In genomic region chr4:130306796-130307630, GRCm38 (mm10) we compare ENCODE assay signal across 9 mouse cellular contexts. TPM values are rescaled to one million over a fixed set of nuclear protein-coding genes. Genes with fewer than 3 reads are reported as not detected.
DNase-seq lines count a peak whose midpoint lies in the region; ATAC-seq and TF ChIP-seq lines count a peak whose summit lies in the region.
"Had no signal": no experiment of that assay in that cellular context is flagged by ENCODE, and none has a peak within 500 bp of the region (broad histone marks: within the 10 kb centered on the region; RNA-seq: fewer than 3 reads in every experiment).

No protein-coding gene starts in this region.

- H3K9me3 ChIP-seq in ES-Bruce4 (replicated peaks; ENCODE audit: control insufficient read depth, insufficient read depth, low read length, poor library complexity, severe bottlenecking): no peaks in the 10 kb centered on the region
- H3K9me3 ChIP-seq in hindbrain, postnatal 0 days (ENCODE audit: low read length): no peaks in the 10 kb centered on the region
- H3K9me3 ChIP-seq: lung, embryonic 15.5 days had no signal

- DNase-seq in adrenal gland, postnatal 10 days: peak; percentile 77
- peak; percentile 53 for DNase-seq in gastrocnemius, postnatal 10 days
- DNase-seq in hindbrain, postnatal 0 days (ENCODE audit: low spot score): no peak
- peak; percentile 25 for DNase-seq in lung, postnatal 10 days
- no peak for DNase-seq in thymus, postnatal 25 days
- no peak for DNase-seq in Muller cell, postnatal 12 days (ENCODE audit: inconsistent ontology term)

- 72% methylated on average over 10 of the region's 10 CpGs for WGBS in hindbrain, postnatal 0 days

- peaks cover 9% of the 10 kb centered on the region for H3K36me3 ChIP-seq in ES-Bruce4 (ENCODE audit: control insufficient read depth, insufficient read depth, low read length, poor library complexity, severe bottlenecking)
- no peaks in the 10 kb centered on the region for H3K36me3 ChIP-seq in hindbrain, postnatal 0 days (ENCODE audit: insufficient read depth, low read length)
- H3K36me3 ChIP-seq: lung, embryonic 15.5 days had no signal

- peak overlapping the region; percentile 61 for H3K27ac ChIP-seq in ES-Bruce4 (ENCODE audit: insufficient read depth, low read length)
- H3K27ac ChIP-seq in hindbrain, postnatal 0 days: no peak overlapping the region
- H3K27ac ChIP-seq: lung, embryonic 15.5 days had no signal

- H3K9ac ChIP-seq in ES-Bruce4 (ENCODE audit: low read depth, poor library complexity, severe bottlenecking): peak overlapping the region; percentile 64
- H3K9ac ChIP-seq in hindbrain, postnatal 0 days (replicated peaks; ENCODE audit: low read length): no peak overlapping the region

- H3K4me1 ChIP-seq in ES-Bruce4 (ENCODE audit: control insufficient read depth, insufficient read depth, low read length): peaks cover 13% of the 10 kb centered on the region
- peaks cover 14% of the 10 kb centered on the region; the same call in 1 of the 2 replicates for H3K4me1 ChIP-seq in hindbrain, postnatal 0 days (ENCODE audit: insufficient read depth, low read length)

- ATAC-seq in hindbrain, postnatal 0 days: no peak
- no peak for ATAC-seq in megakaryocyte, adult 5-6 weeks (ENCODE audit: poor library complexity, severe bottlenecking)

- no peak for TF ChIP-seq POLR2A in ES-Bruce4 (IDR thresholded peaks at IDR 0.05; ENCODE audit: insufficient read depth, low read length)

- H3K27me3 ChIP-seq in ES-Bruce4 (ENCODE audit: control insufficient read depth, insufficient read depth, low read length, poor library complexity, severe bottlenecking): no peaks in the 10 kb centered on the region
- H3K27me3 ChIP-seq in hindbrain, postnatal 0 days (ENCODE audit: insufficient read depth, low read length): no peaks in the 10 kb centered on the region

- peak overlapping the region; percentile 93 for H3K4me2 ChIP-seq in hindbrain, postnatal 0 days (ENCODE audit: low read depth, low read length)

- TF ChIP-seq CTCF in ES-Bruce4 (IDR thresholded peaks at IDR 0.05; ENCODE audit: low read depth, low read length): no peak
- TF ChIP-seq CTCF in hindbrain, postnatal 0 days (IDR thresholded peaks at IDR 0.05; ENCODE audit: low read depth): no peak

- peak overlapping the region; percentile 36 for H3K4me3 ChIP-seq in ES-Bruce4 (ENCODE audit: low read depth, low read length)
- peak overlapping the region; percentile 56; the same call in 1 of the 2 replicates for H3K4me3 ChIP-seq in hindbrain, postnatal 0 days (ENCODE audit: low read length)

- TF ChIP-seq EP300 in ES-Bruce4 (IDR thresholded peaks at IDR 0.05; ENCODE audit: insufficient read depth, low read depth, low read length): 0 out of 2 replicates have a peak, but pooled peaks have one; percentile 39

RNA-seq across cellular contexts. Expression of gene Fabp3, which starts 1.4 kb away (rescaled TPM):
- polyA plus RNA-seq in ES-Bruce4 (2011; ENCODE audit: insufficient read depth, insufficient read length, low read depth, missing spikeins): 803 and 870 TPM in 2 replicates
- 100 to 1,000 TPM; 110 to 422 TPM for total RNA-seq in adrenal gland, postnatal 10 days (2021)
- total RNA-seq in gastrocnemius, postnatal 10 days (2021): 100 to 1,000 TPM; 465 to 601 TPM
- total RNA-seq in hindbrain, postnatal 0 days (2014; rRNA removed): 122 and 131 TPM in 2 replicates
- 392 and 410 TPM in 2 replicates for polyA plus RNA-seq in hindbrain, postnatal 0 days (2015; fragmentation: Nextera tagmentation; extraction: Ambion mirVana)
- not detected in 2 replicates for total RNA-seq in megakaryocyte, adult 5-6 weeks (2015)
- 0.28 and 0.33 TPM in 2 replicates for total RNA-seq in megakaryocyte, adult 5-6 weeks (2017)

RNA-seq across cellular contexts. Expression of gene Gm10570, which starts 1.5 kb away (rescaled TPM):
- not detected in 2 replicates for polyA plus RNA-seq in ES-Bruce4 (2011; ENCODE audit: insufficient read depth, insufficient read length, low read depth, missing spikeins)
- 1 to 10 TPM in 1 of 2 experiments, not detected in 1; 1.3 TPM for total RNA-seq in adrenal gland, postnatal 10 days (2021)
- total RNA-seq in gastrocnemius, postnatal 10 days (2021): not detected
- total RNA-seq in hindbrain, postnatal 0 days (2014; rRNA removed): 4.5 and 6.8 TPM in 2 replicates
- polyA plus RNA-seq in hindbrain, postnatal 0 days (2015; fragmentation: Nextera tagmentation; extraction: Ambion mirVana): 1.3 and 1.7 TPM in 2 replicates
- not detected in 2 replicates for total RNA-seq in megakaryocyte, adult 5-6 weeks (2015)
- total RNA-seq in megakaryocyte, adult 5-6 weeks (2017): not detected in 2 replicates
- polyA plus RNA-seq: lung, embryonic 15.5 days had no signal

RNA-seq across cellular contexts. Expression of gene Serinc2, which starts 28.0 kb away (rescaled TPM):
- 12.9 and 15.2 TPM in 2 replicates for polyA plus RNA-seq in ES-Bruce4 (2011; ENCODE audit: insufficient read depth, insufficient read length, low read depth, missing spikeins)
- total RNA-seq in adrenal gland, postnatal 10 days (2021): 1 to 10 TPM; 2.9 to 5.1 TPM
- total RNA-seq in gastrocnemius, postnatal 10 days (2021): 10 to 100 TPM; 47.8 to 51.5 TPM
- total RNA-seq in hindbrain, postnatal 0 days (2014; rRNA removed): 17.1 and 18.7 TPM in 2 replicates
- polyA plus RNA-seq in hindbrain, postnatal 0 days (2015; fragmentation: Nextera tagmentation; extraction: Ambion mirVana): 17.8 and 19.2 TPM in 2 replicates
- 0.16 and 0.27 TPM in 2 replicates for total RNA-seq in megakaryocyte, adult 5-6 weeks (2015)
- not detected in 2 replicates for total RNA-seq in megakaryocyte, adult 5-6 weeks (2017)

RNA-seq across cellular contexts. Expression of gene Zcchc17, which starts 52.7 kb away (rescaled TPM):
- 21.3 and 25.1 TPM in 2 replicates for polyA plus RNA-seq in ES-Bruce4 (2011; ENCODE audit: insufficient read depth, insufficient read length, low read depth, missing spikeins)
- 10 to 100 TPM; 35.5 to 38.7 TPM for total RNA-seq in adrenal gland, postnatal 10 days (2021)
- total RNA-seq in gastrocnemius, postnatal 10 days (2021): 10 to 100 TPM; 45.4 to 46.9 TPM
- total RNA-seq in hindbrain, postnatal 0 days (2014; rRNA removed): 23.9 and 31.4 TPM in 2 replicates
- 93.2 and 101 TPM in 2 replicates for polyA plus RNA-seq in hindbrain, postnatal 0 days (2015; fragmentation: Nextera tagmentation; extraction: Ambion mirVana)
- 13.9 and 15.0 TPM in 2 replicates for total RNA-seq in megakaryocyte, adult 5-6 weeks (2015)
- 52.1 and 68.3 TPM in 2 replicates for total RNA-seq in megakaryocyte, adult 5-6 weeks (2017)

RNA-seq across cellular contexts. Expression of gene Snrnp40, which starts 52.9 kb away (rescaled TPM):
- 84.2 and 88.4 TPM in 2 replicates for polyA plus RNA-seq in ES-Bruce4 (2011; ENCODE audit: insufficient read depth, insufficient read length, low read depth, missing spikeins)
- total RNA-seq in adrenal gland, postnatal 10 days (2021): 10 to 100 TPM; 35.3 to 39.0 TPM
- 10 to 100 TPM; 27.2 to 29.5 TPM for total RNA-seq in gastrocnemius, postnatal 10 days (2021)
- 57.9 and 74.2 TPM in 2 replicates for total RNA-seq in hindbrain, postnatal 0 days (2014; rRNA removed)
- polyA plus RNA-seq in hindbrain, postnatal 0 days (2015; fragmentation: Nextera tagmentation; extraction: Ambion mirVana): 84.5 and 88.9 TPM in 2 replicates
- total RNA-seq in megakaryocyte, adult 5-6 weeks (2015): 49.8 and 50.6 TPM in 2 replicates
- 52.9 and 54.7 TPM in 2 replicates for total RNA-seq in megakaryocyte, adult 5-6 weeks (2017)

Comparison
In these comparisons a context has a peak if more than half of its experiments do, and no peak if none do; other contexts are left out.
1. DNase-seq: peak in adrenal gland, postnatal 10 days (single experiment), gastrocnemius, postnatal 10 days (single experiment) and lung, postnatal 10 days (single experiment); none in hindbrain, postnatal 0 days (single experiment), thymus, postnatal 25 days (single experiment) and Muller cell, postnatal 12 days (single experiment).
2. RNA of gene Fabp3, which starts 1.4 kb away (total RNA-seq): 465 to 601 TPM in gastrocnemius, postnatal 10 days, 110 to 422 TPM in adrenal gland, postnatal 10 days and 122 to 131 TPM in hindbrain, postnatal 0 days; 0.28 to 0.33 TPM in megakaryocyte, adult 5-6 weeks; every median in the first group is over 10 times any median in the second.